Mouse (Mus musculus) C2C12 (cell line): Measurements from ENCODE around the gene Babam2. TPM values are rescaled to one million over a fixed set of nuclear protein-coding genes. Genes with fewer than 3 reads are reported as not detected.
A peak's percentile ranks its signal among the peaks of the same experiment; 100 is the strongest.

Source experiments
- H3K27me3 ChIP-seq: one replicate; pipeline ENCODE4 v1.6.1; 2011; ENCODE audit not compliant: control insufficient read depth, insufficient read depth, insufficient read length
- H3K36me3 ChIP-seq: one replicate; pipeline ENCODE4 v1.6.1; 2011; ENCODE audit not compliant: control insufficient read depth, insufficient read depth
- H3K4me3 ChIP-seq: one replicate; pipeline ENCODE4 v1.5.1; 2011; ENCODE audit warnings: mild to moderate bottlenecking, control low read depth; ENCODE audit not compliant: poor library complexity, insufficient read depth, severe bottlenecking
- H3K79me2 ChIP-seq: one replicate; pipeline ENCODE4 v1.6.1; 2011; ENCODE audit not compliant: control insufficient read depth, insufficient read depth
- H3K79me3 ChIP-seq: one replicate; pipeline ENCODE4 v1.6.1; 2011; ENCODE audit warnings: low read depth, control low read depth
- H3ac ChIP-seq: one replicate; pipeline ENCODE3; 2011; ENCODE audit warnings: low read depth; ENCODE audit not compliant: control insufficient read depth, insufficient read length
- CEBPB ChIP-seq: IDR thresholded peaks from one replicate; pipeline ENCODE4 v1.6.1; 2011; ENCODE audit warnings: low read depth, mild to moderate bottlenecking, control low read depth, moderate library complexity
- CTCF ChIP-seq: IDR thresholded peaks from one replicate; pipeline ENCODE4 v1.5.1; 2011; ENCODE audit not compliant: control insufficient read depth, insufficient read depth, insufficient read length
- FOSL1 ChIP-seq: IDR thresholded peaks from one replicate; pipeline ENCODE4 v1.8.0; 2011; ENCODE audit warnings: mild to moderate bottlenecking, low read length; ENCODE audit not compliant: poor library complexity, insufficient read depth, severe bottlenecking
- MAX ChIP-seq: IDR thresholded peaks from one replicate; pipeline ENCODE4 v1.6.1; 2011; ENCODE audit warnings: mild to moderate bottlenecking, control low read depth
- MYOD1 ChIP-seq: IDR thresholded peaks from one replicate; pipeline ENCODE4 v1.6.1; 2011; ENCODE audit warnings: low read depth; ENCODE audit not compliant: control insufficient read depth, insufficient read length
- MYOG ChIP-seq: IDR thresholded peaks from one replicate; pipeline ENCODE4 v1.6.1; 2011; ENCODE audit not compliant: control insufficient read depth, insufficient read length; ENCODE audit errors: extremely low read depth
- USF1 ChIP-seq: IDR thresholded peaks from one replicate; pipeline ENCODE4 v1.6.1; 2011; ENCODE audit warnings: low read depth, mild to moderate bottlenecking, control low read depth, moderate library complexity
- polyA plus RNA-seq: library from polyadenylated mRNA; unstranded; fragments of >200 nt; fragmentation: generic; extraction: Trizol; gene quantifications from one replicate; pipeline ENCODE4 v1.2.1, GENCODE M21; 2012; ENCODE audit warnings: missing spikeins

Gene Babam2
- polyA plus RNA-seq, 1 experiment, result 36.0 TPM

GRCm38 (mm10) chr5:31758310-31759091 lies 61.0 kb downstream of the Babam2 start:
- TF ChIP-seq FOSL1 (peak; percentile 52), CEBPB (no peak)
- Histone ChIP-seq H3K79me3 (peaks cover 1% of the 10 kb centered on the region), H3K79me2 (peaks cover 5% of the 10 kb centered on the region), H3K27me3 (no peaks in the 10 kb centered on the region), H3K36me3 (no peaks in the 10 kb centered on the region), H3ac (peak overlapping the region; percentile 40), H3K4me3 (no peak overlapping the region)

- Histone ChIP-seq H3K27me3 (no peaks in the 10 kb centered on the region), H3ac (no peak overlapping the region), H3K79me2 (no peaks in the 10 kb centered on the region), H3K36me3 (no peaks in the 10 kb centered on the region), H3K4me3 (no peak overlapping the region), H3K79me3 (peaks cover under 1% of the 10 kb centered on the region)
- no peak for TF ChIP-seq MYOG
- no peak for TF ChIP-seq CTCF
- no peak for TF ChIP-seq MAX
- no peak for TF ChIP-seq FOSL1
Measured at GRCm38 (mm10) chr5:31761836-31762235, 64.4 kb downstream of the Babam2 start.

- TF ChIP-seq FOSL1, result no peak
- TF ChIP-seq USF1, result no peak
- TF ChIP-seq MYOG, result no peak
- TF ChIP-seq MAX, result no peak
- TF ChIP-seq CEBPB, result no peak
- no peak for TF ChIP-seq CTCF
- no peak for TF ChIP-seq MYOD1
- Histone ChIP-seq H3K79me2 (no peaks in the 10 kb centered on the region), H3K27me3 (no peaks in the 10 kb centered on the region), H3K4me3 (no peak overlapping the region), H3K36me3 (no peaks in the 10 kb centered on the region), H3ac (no peak overlapping the region), H3K79me3 (no peaks in the 10 kb centered on the region)
Measured at GRCm38 (mm10) chr5:31762773-31763172, 65.3 kb downstream of the Babam2 start.

- TF ChIP-seq FOSL1, result no peak
- TF ChIP-seq USF1, result no peak
- no peak for TF ChIP-seq MYOD1
- no peak for TF ChIP-seq MYOG
- TF ChIP-seq MAX, result no peak
- TF ChIP-seq CTCF, result no peak
- no peak overlapping the region for H3K4me3 ChIP-seq
- no peak overlapping the region for H3ac ChIP-seq
- H3K79me3 ChIP-seq, result no peaks in the 10 kb centered on the region
- no peaks in the 10 kb centered on the region for H3K79me2 ChIP-seq
- H3K27me3 ChIP-seq, result no peaks in the 10 kb centered on the region
- no peaks in the 10 kb centered on the region for H3K36me3 ChIP-seq
Measured at GRCm38 (mm10) chr5:31765824-31766223, 68.3 kb downstream of the Babam2 start.

- Histone ChIP-seq H3K36me3 (no peaks in the 10 kb centered on the region), H3K4me3 (no peak overlapping the region), H3K79me3 (no peaks in the 10 kb centered on the region), H3ac (no peak overlapping the region), H3K27me3 (no peaks in the 10 kb centered on the region), H3K79me2 (no peaks in the 10 kb centered on the region)
- TF ChIP-seq MAX (no peak), USF1 (no peak), MYOD1 (no peak), MYOG (no peak)
Measured at GRCm38 (mm10) chr5:31766841-31767542, 69.5 kb downstream of the Babam2 start.

GRCm38 (mm10) chr5:31771486-31771885 lies 74.0 kb downstream of the Babam2 start:
- H3ac ChIP-seq, result no peak overlapping the region
- no peak for TF ChIP-seq USF1
- TF ChIP-seq CTCF, result no peak
- TF ChIP-seq FOSL1, result no peak
- TF ChIP-seq MAX, result no peak
- no peak for TF ChIP-seq MYOD1
- TF ChIP-seq CEBPB, result no peak
- no peak for TF ChIP-seq MYOG
- no peaks in the 10 kb centered on the region for H3K79me3 ChIP-seq
- no peaks in the 10 kb centered on the region for H3K79me2 ChIP-seq
- H3K36me3 ChIP-seq, result no peaks in the 10 kb centered on the region
- no peak overlapping the region for H3K4me3 ChIP-seq
- H3K27me3 ChIP-seq, result no peaks in the 10 kb centered on the region
